Comparison of ENCODE assay signal across 17 mouse cellular contexts in genomic region chr8:22143764-22144491, GRCm38 (mm10). TPM values are rescaled to one million over a fixed set of nuclear protein-coding genes. Genes with fewer than 3 reads are reported as not detected.
DNase-seq lines count a peak whose midpoint lies in the region; ATAC-seq and TF ChIP-seq lines count a peak whose summit lies in the region.
"Had no signal": no experiment of that assay in that cellular context is flagged by ENCODE, and none has a peak within 500 bp of the region (broad histone marks: within the 10 kb centered on the region; RNA-seq: fewer than 3 reads in every experiment).

No protein-coding gene starts in this region.

- 36% methylated on average over 1 of the region's 1 CpGs for WGBS in cerebellum, adult 2 months
- WGBS in heart, embryonic 15.5 days = 21% methylated on average over 1 of the region's 1 CpGs

- no peaks in the 10 kb centered on the region for H3K9me3 ChIP-seq in heart, embryonic 15.5 days (replicated peaks)
- H3K9me3 ChIP-seq: embryonic facial prominence, embryonic 15.5 days; limb, embryonic 13.5 days; midbrain, embryonic 13.5 days had no signal

- no peaks in the 10 kb centered on the region for H3K27me3 ChIP-seq in cerebellum, adult 2 months (ENCODE audit: control insufficient read depth, insufficient read depth, low read length)
- H3K27me3 ChIP-seq in heart, embryonic 15.5 days = no peaks in the 10 kb centered on the region
- H3K27me3 ChIP-seq: embryonic facial prominence, embryonic 15.5 days; limb, embryonic 13.5 days; midbrain, embryonic 13.5 days had no signal

- no peak for TF ChIP-seq CTCF in cerebellum, adult 2 months (IDR thresholded peaks at IDR 0.05; ENCODE audit: borderline replicate concordance, insufficient read depth, low read depth, low read length)

- peak overlapping the region; percentile 31; the same call in 1 of the 2 replicates for H3K27ac ChIP-seq in cerebellum, adult 2 months (ENCODE audit: insufficient read depth, low read length)
- peak overlapping the region; percentile 10; the same call in 1 of the 2 replicates for H3K27ac ChIP-seq in heart, embryonic 15.5 days
- H3K27ac ChIP-seq: embryonic facial prominence, embryonic 15.5 days; layer of hippocampus, adult 2 months; left cerebral cortex, adult 2 months; limb, embryonic 13.5 days; midbrain, embryonic 13.5 days had no signal

- H3K4me2 ChIP-seq in heart, embryonic 15.5 days = no peak overlapping the region
- H3K4me2 ChIP-seq: embryonic facial prominence, embryonic 15.5 days; limb, embryonic 13.5 days; midbrain, embryonic 13.5 days had no signal

- intact Hi-C loops in heart, postnatal 10 days (cut with DNase I) = no loop called here

- H3K4me3 ChIP-seq in cerebellum, adult 2 months (replicated peaks; ENCODE audit: insufficient read depth, low read depth, low read length) = no peak overlapping the region
- no peak overlapping the region for H3K4me3 ChIP-seq in heart, embryonic 15.5 days
- H3K4me3 ChIP-seq: embryonic facial prominence, embryonic 15.5 days; layer of hippocampus, adult 2 months; left cerebral cortex, adult 2 months; limb, embryonic 13.5 days; midbrain, embryonic 13.5 days had no signal

- peak in 1 of 2 experiments; percentile 23 for DNase-seq in cerebellum, adult 2 months
- DNase-seq in cerebellum, postnatal 4 days (ENCODE audit: low spot score in 2 of 2) = no peak
- DNase-seq in heart, postnatal 10 days = no peak
- DNase-seq in testis, postnatal 10 days (ENCODE audit: low spot score) = peak; percentile 17
- no peak for DNase-seq in testis, postnatal 14 days (ENCODE audit: low spot score)
- no peak for DNase-seq in ovary, adult 18-20 months (ENCODE audit: low spot score)
- DNase-seq: adrenal gland, postnatal 14 days; B cell, adult 2 months had no signal

- no peak for TF ChIP-seq POLR2A in cerebellum, adult 2 months (IDR thresholded peaks at IDR 0.05; ENCODE audit: borderline replicate concordance, insufficient read depth, low read length)

- 0 out of 2 replicates have a peak, but pooled peaks have one; percentile 39 for ATAC-seq in heart, embryonic 15.5 days (replicated peaks; ENCODE audit: insufficient number of reproducible peaks, insufficient read depth, low FRiP score, low read depth)
- no peak for ATAC-seq in granulocyte monocyte progenitor cell, adult 5-6 weeks (replicated peaks; ENCODE audit: poor library complexity, severe bottlenecking)
- ATAC-seq: inflammation-experienced regulatory T-cells, adult 6 months; midbrain, embryonic 13.5 days had no signal

- H3K36me3 ChIP-seq in heart, embryonic 15.5 days = peaks cover 6% of the 10 kb centered on the region; the same call in 1 of the 2 replicates

- H3K9ac ChIP-seq in heart, embryonic 15.5 days = no peak overlapping the region
- H3K9ac ChIP-seq: embryonic facial prominence, embryonic 15.5 days; limb, embryonic 13.5 days; midbrain, embryonic 13.5 days had no signal

- H3K4me1 ChIP-seq in cerebellum, adult 2 months (ENCODE audit: control insufficient read depth, insufficient read depth, low read length) = peaks cover 3% of the 10 kb centered on the region
- 0 out of 2 replicates have a peak, but pooled peaks cover 6% of the 10 kb centered on the region for H3K4me1 ChIP-seq in heart, embryonic 15.5 days (replicated peaks)
- H3K4me1 ChIP-seq: embryonic facial prominence, embryonic 15.5 days; limb, embryonic 13.5 days; midbrain, embryonic 13.5 days had no signal

RNA-seq across cellular contexts. Expression of gene Nek5, which starts 19.1 kb away (rescaled TPM):
- polyA plus RNA-seq in cerebellum, adult 2 months (2012; rRNA removed) = 0.33 and 0.67 TPM in 2 replicates
- 0.26 and 0.43 TPM in 2 replicates for polyA plus RNA-seq in heart, embryonic 15.5 days (2015; fragmentation: Nextera tagmentation; extraction: Ambion mirVana)
- not detected for total RNA-seq in heart, postnatal 10 days (2021)
- total RNA-seq in granulocyte monocyte progenitor cell, adult 5-6 weeks (2014; fragmentation: Nextera tagmentation) = not detected in 2 replicates
- total RNA-seq in granulocyte monocyte progenitor cell, adult 5-6 weeks (2017) = not detected in 2 replicates
- total RNA-seq: left cerebral cortex, adult 2 months had no signal
- polyA plus RNA-seq: small intestine, adult 2 months had no signal

RNA-seq across cellular contexts. Expression of gene Nek3, which starts 22.3 kb away (rescaled TPM):
- 7.0 and 7.9 TPM in 2 replicates for polyA plus RNA-seq in cerebellum, adult 2 months (2012; rRNA removed)
- 4.3 and 4.5 TPM in 2 replicates for polyA plus RNA-seq in heart, embryonic 15.5 days (2015; fragmentation: Nextera tagmentation; extraction: Ambion mirVana)
- 1 to 10 TPM; 1.9 to 2.1 TPM for total RNA-seq in heart, postnatal 10 days (2021)
- 1.1 and 1.9 TPM in 2 replicates for total RNA-seq in granulocyte monocyte progenitor cell, adult 5-6 weeks (2014; fragmentation: Nextera tagmentation)
- total RNA-seq in granulocyte monocyte progenitor cell, adult 5-6 weeks (2017) = 3.1 and 7.2 TPM in 2 replicates

RNA-seq across cellular contexts. Expression of gene Ckap2, which starts 41.7 kb away (rescaled TPM):
- 0.71 and 1.1 TPM in 2 replicates for polyA plus RNA-seq in cerebellum, adult 2 months (2012; rRNA removed)
- polyA plus RNA-seq in heart, embryonic 15.5 days (2015; fragmentation: Nextera tagmentation; extraction: Ambion mirVana) = 30.2 and 31.2 TPM in 2 replicates
- 10 to 100 TPM; 12.7 to 13.0 TPM for total RNA-seq in heart, postnatal 10 days (2021)
- 35.7 and 43.3 TPM in 2 replicates for total RNA-seq in granulocyte monocyte progenitor cell, adult 5-6 weeks (2014; fragmentation: Nextera tagmentation)
- total RNA-seq in granulocyte monocyte progenitor cell, adult 5-6 weeks (2017) = 32.7 and 39.6 TPM in 2 replicates

RNA-seq across cellular contexts. Expression of gene Vps36, which starts 48.7 kb away (rescaled TPM):
- polyA plus RNA-seq in cerebellum, adult 2 months (2012; rRNA removed) = 20.5 and 20.9 TPM in 2 replicates
- 20.5 and 21.7 TPM in 2 replicates for polyA plus RNA-seq in heart, embryonic 15.5 days (2015; fragmentation: Nextera tagmentation; extraction: Ambion mirVana)
- total RNA-seq in heart, postnatal 10 days (2021) = 10 to 100 TPM; 28.5 to 31.3 TPM
- 30.2 and 45.5 TPM in 2 replicates for total RNA-seq in granulocyte monocyte progenitor cell, adult 5-6 weeks (2014; fragmentation: Nextera tagmentation)
- 44.6 and 50.3 TPM in 2 replicates for total RNA-seq in granulocyte monocyte progenitor cell, adult 5-6 weeks (2017)
